Mouse (Mus musculus) monocyte, adult 2 months (primary cell): ENCODE results near the gene Wdr95.

ENCODE experiments used
- DNase-seq, 2 experiments: peaks; one replicate each; pipeline ENCODE4 v3.0.0; 2022; ENCODE audit warnings: low spot score in 2 of 2, low read depth in 1 of 2

Wdr95 gene

GRCm38 (mm10) chr5:149527999-149528729 is at the start of gene Wdr95:
Gene Wdr95, plus strand, starts transcription at chr5:149528679.
- no peak for DNase-seq

DNA sequence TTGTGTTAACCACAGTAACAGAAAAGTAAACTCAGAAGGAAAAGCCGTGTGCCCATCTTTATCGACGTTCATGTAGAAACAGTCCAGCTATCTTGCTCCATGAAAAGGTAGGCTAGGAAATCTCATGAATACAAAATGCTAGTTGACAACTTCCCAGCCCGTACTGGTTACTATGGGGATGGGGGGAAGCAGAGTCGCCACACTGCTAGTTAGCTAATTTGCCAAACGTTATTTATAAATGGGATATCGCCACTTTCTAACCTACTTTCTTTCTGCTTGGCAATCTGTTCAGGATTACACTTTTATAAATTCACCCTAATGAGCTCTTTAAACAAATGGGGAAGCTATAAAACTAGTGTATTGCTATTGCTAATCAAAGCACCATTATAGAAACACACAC is 46.6 kb upstream of the Wdr95 start:
- no peak for DNase-seq

DNA sequence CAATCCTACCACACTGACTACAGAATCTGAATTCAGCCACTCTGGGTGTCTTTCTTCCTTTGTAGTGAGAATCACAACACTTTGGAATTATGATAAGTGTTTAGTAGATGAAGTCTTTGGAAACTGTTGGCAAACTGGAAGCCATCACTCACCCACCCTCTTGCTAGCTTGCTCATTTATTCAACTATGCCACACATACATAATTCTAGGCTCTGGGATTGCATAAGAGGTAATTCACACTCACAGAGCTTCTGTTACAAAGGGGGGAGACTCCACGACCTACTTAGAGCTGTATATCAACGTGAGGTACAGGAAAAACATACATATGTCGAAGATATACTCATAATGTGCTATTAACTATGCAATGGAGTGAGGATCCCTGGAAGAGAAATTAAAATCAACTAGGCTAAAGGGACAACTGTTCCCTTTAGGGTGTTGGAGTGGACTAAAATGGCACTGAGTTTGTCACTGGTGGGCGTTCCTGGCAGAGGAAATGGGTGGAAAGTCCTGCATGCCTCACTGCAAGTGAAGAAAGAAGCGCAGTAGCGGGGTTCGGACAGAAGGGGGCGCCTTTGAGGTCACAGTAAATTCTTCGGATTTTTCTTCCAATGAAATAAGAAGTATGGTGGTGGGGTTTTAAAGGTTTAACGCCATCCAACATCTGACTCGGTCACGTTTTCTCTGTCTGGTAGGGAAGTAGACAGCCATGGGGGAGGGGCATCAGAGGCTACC is 45.0 kb upstream of the Wdr95 start:
- DNase-seq = no peak

GRCm38 (mm10) chr5:149484270-149484669 is 44.2 kb upstream of the Wdr95 start:
- no peak for DNase-seq

- no peak for DNase-seq
Measured at GRCm38 (mm10) chr5:149485447-149485846, 43.0 kb upstream of the Wdr95 start.

GRCm38 (mm10) chr5:149488360-149489021 is 40.0 kb upstream of the Wdr95 start:
- no peak for DNase-seq

- no peak for DNase-seq
Measured at GRCm38 (mm10) chr5:149489136-149489535, 39.3 kb upstream of the Wdr95 start.

DNA sequence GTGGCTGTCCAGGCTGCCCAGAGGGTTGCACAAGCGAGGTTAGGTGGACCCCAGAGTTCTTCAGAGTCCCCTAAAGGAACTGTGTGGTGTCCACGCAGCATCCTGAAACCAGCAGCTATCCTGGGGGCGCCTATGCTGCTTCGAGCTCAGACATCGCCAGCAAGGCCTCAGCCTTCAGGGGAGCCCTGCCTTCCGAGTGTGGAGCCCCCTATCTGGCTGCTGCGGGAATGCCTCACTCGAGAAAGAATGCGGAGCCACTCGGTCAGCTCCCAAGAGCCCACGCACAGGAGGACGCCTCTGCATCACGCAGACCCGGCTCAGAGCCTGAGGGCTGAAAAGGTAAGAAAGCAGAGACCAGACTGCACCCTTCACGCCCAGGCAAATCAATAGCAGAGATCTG is 38.2 kb upstream of the Wdr95 start:
- DNase-seq = no peak

DNA sequence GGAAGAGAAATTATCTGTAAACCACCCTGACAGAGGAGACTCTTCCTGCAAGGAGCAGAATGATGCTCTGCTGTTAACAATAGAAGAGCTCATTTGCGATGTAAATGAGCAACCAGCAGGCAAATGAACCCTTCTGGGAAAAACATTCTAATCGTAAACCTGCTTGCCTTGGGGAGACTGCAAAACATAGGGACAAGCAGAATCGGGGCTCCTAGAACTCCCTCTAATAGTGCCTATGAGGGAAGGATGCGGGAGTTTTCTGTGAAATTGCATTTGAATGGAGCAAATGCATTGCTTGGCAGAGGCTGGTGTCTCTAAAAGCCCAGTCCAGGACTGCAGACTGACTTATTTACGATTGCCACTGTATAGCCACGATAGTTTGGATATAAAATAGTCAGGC is 32.8 kb upstream of the Wdr95 start:
- no peak for DNase-seq

GRCm38 (mm10) chr5:149496401-149497066 is 31.9 kb upstream of the Wdr95 start:
- DNase-seq = no peak

DNA sequence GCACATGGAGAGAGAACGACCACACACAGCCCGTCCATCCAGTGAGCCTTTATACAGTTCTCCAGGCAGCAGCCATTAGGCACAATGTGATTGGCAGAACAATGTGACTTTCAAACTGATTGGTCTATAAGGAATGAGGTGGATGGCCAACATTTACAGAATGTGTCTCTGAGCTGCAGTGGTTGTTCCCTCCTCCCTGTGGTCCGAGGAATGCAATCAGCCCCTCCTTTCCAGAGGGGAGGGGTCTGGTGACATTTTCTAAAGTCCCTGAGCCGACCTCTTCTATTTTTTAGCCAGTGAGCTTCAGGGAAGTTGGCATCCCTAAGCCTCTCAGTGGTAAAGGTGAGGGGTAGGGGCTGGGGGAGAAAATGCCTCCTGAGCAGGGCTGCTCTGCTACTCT is 28.5 kb upstream of the Wdr95 start:
- DNase-seq = no peak

- DNase-seq = no peak
Measured at GRCm38 (mm10) chr5:149503423-149504175, 24.9 kb upstream of the Wdr95 start.

DNA sequence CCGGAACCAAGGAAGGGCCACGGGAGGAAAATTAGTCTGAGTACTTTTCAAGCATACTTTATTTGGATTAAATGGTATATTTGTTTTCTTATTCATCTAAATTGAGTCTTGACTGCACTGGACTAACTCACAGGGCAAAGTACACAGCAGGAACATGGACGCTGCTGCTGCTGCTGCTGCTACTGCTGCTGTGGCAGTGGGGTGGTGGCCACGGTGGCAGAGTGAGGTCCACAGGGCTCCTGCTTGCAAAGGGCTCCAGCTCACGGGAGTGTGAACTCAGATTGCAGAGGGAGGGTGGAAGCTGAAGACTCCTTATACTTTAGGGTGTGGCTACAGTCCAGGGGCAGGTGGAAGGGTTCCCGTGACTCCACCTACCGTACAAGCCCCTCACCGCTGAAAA is 23.5 kb upstream of the Wdr95 start:
- no peak for DNase-seq

DNA sequence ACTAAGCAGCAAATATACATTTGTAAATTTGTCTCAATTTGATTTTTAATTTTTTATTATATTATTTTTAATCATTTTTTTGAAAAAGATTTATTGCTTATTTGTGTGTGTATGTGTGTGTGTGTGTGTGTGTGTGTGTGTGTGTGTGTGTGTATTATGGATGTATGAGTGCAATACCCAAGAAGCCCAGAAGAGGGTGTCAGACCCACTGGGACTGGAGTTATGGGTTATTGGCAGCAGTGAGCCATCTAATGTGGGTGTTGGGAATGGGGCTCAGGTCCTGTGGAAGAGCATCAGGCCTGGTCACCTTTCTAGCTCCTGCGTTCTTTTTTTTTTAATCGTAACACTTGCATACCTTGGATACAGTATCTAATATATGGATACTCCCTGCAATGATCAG is 22.4 kb upstream of the Wdr95 start:
- DNase-seq = no peak

- no peak for DNase-seq
Measured at GRCm38 (mm10) chr5:149508094-149509029, 20.1 kb upstream of the Wdr95 start.

DNA sequence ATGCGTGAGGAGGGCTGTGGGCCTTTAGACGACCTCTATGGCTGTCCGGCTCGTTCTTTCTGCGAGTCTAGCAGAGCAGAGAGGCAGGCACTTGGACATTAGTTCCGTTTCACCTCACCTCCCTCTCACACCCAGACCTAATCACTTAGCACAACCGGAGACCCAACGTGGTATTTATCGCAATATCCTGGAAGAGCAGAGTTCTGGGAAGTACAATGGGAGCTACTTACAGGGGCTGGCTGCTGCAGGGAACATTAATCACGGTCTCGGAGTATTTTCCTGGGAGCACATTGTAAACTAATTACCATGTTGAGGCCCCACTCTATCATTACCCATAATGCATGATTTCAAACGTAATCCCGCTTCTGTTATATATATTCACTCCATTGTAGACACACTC is 18.2 kb upstream of the Wdr95 start:
- no peak for DNase-seq

DNA sequence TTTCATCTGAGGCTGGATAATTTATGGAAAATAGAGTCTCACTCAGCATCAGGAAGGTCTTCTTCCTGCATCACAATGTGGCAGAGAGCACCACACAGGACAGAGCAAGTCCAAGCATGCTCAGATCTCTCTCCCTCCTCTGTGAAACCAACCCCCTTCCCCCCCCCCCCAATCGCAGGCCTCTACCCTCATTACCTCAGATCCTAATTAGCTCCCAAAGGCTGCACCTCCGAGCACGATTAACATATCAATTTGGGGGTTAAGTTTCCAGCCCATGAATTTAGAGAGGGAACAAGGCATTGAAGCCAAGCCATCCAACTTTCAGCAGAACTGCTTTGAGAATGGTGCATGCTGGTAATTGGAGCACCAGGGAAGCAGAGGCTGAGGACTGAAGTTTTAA is 15.8 kb upstream of the Wdr95 start:
- no peak for DNase-seq

DNA sequence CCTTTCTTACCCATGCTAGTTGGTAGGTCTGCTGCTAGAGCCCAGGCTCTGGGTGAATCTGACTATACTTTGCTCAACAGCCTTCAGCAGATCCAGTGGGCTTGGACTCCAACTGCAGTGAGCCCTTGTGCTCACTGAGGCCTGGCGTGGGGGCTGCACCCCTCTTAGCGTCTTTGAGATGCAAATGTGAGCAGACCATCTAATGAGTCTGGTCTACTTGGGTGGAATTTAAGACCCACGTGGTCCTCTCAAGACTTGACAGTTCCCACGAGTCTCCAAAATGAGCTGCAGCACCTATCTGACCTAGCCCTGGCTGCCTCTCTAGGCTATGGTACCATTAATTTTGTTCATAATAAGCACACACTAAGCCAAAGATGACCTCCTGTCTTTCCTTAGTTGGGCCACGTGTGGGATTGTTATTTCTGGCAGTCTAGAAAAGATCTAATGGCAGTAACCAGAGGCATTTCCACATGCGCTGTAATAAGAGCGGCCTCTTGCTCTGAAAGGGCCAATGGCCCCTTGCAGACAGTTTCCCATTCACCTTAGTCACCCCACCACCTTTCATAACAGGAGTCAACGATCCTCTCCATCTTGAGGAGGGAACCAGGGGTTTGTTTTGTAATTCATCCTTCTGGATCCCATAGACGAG is 14.9 kb upstream of the Wdr95 start:
- DNase-seq = no peak

GRCm38 (mm10) chr5:149514087-149514671 is 14.3 kb upstream of the Wdr95 start:
- DNase-seq = no peak
